Mouse (Mus musculus) neural tube, embryonic 15.5 days (tissue): ENCODE measurements around the gene Rpgrip1. TPM values are rescaled to one million over a fixed set of nuclear protein-coding genes. Genes with fewer than 3 reads are reported as not detected.

Experiments
- ATAC-seq: fragments of 200-750 bp; cut with Nextera tagmentation; 2 replicates; pipeline ENCODE4 v1.8.0; 2017; ENCODE audit warnings: mild to moderate bottlenecking, moderate TSS enrichment, moderate library complexity; ENCODE audit not compliant: low FRiP score
- H3K27ac ChIP-seq: fragments of 300-500 bp; sonication (generic); replicated peaks from 2 replicates; pipeline ENCODE4 v1.5.1; 2015; ENCODE audit warnings: mild to moderate bottlenecking, inconsistent platforms
- H3K27me3 ChIP-seq: fragments of 300-500 bp; sonication (generic); replicated peaks from 2 replicates; pipeline ENCODE4 v1.6.1; 2015; ENCODE audit warnings: inconsistent platforms
- H3K36me3 ChIP-seq: fragments of 300-500 bp; sonication (generic); 2 replicates; pipeline ENCODE4 v1.6.1; 2015; ENCODE audit warnings: inconsistent platforms
- H3K4me1 ChIP-seq: fragments of 300-500 bp; sonication (generic); 2 replicates; pipeline ENCODE4 v1.6.1; 2015; ENCODE audit warnings: inconsistent platforms
- H3K4me2 ChIP-seq: fragments of 300-500 bp; sonication (generic); 2 replicates; pipeline ENCODE4 v1.6.1; 2015; ENCODE audit warnings: inconsistent platforms, mild to moderate bottlenecking, moderate library complexity
- H3K4me3 ChIP-seq: fragments of 300-500 bp; sonication (generic); replicated peaks from 2 replicates; pipeline ENCODE4 v1.5.1; 2015; ENCODE audit warnings: mild to moderate bottlenecking, inconsistent platforms
- H3K9ac ChIP-seq: fragments of 300-500 bp; sonication (generic); replicated peaks from 2 replicates; pipeline ENCODE4 v1.6.1; 2015; ENCODE audit warnings: mild to moderate bottlenecking, inconsistent platforms
- H3K9me3 ChIP-seq: fragments of 300-500 bp; sonication (generic); replicated peaks from 2 replicates; pipeline ENCODE4 v1.6.1; 2016; ENCODE audit warnings: inconsistent platforms
- WGBS: fragments of 180-500 bp; shearing (Covaris S2); methylation state at CpG from one replicate; pipeline ENCODE4 v1.1.7; 2015; ENCODE audit warnings: mixed read lengths; 5-methylcytosine and 5-hydroxymethylcytosine counted together
- polyA plus RNA-seq: library from polyadenylated mRNA; unstranded; fragments of >200 nt; fragmentation: Nextera tagmentation; extraction: Ambion mirVana; gene quantifications from 2 replicates; pipeline ENCODE4 v1.2.1, GENCODE M21; 2015

The Rpgrip1 gene
- polyA plus RNA-seq, 1 experiment from 2014 or later, result 42.6 TPM

GRCm38 (mm10) chr14:52101285-52102157 is 9.0 kb upstream of the Rpgrip1 start:
- Histone ChIP-seq H3K9me3 (no peaks in the 10 kb centered on the region), H3K4me2 (peak overlapping the region; percentile 56), H3K27ac (no peak overlapping the region), H3K9ac (no peak overlapping the region), H3K4me1 (peaks cover 43% of the 10 kb centered on the region), H3K27me3 (no peaks in the 10 kb centered on the region), H3K36me3 (peaks cover 5% of the 10 kb centered on the region; the same call in 1 of the 2 replicates), H3K4me3 (peak overlapping the region; percentile 90)
- no peak for ATAC-seq
- 73% methylated on average over 1 of the region's 1 CpGs for WGBS

- H3K4me3 ChIP-seq, result peak overlapping the region; percentile 90
- peak; percentile 52 for ATAC-seq
- peak overlapping the region; percentile 97 for H3K27ac ChIP-seq
- H3K4me1 ChIP-seq, result peaks cover 40% of the 10 kb centered on the region
- no peaks in the 10 kb centered on the region for H3K36me3 ChIP-seq
- peak overlapping the region; percentile 56 for H3K4me2 ChIP-seq
- H3K9me3 ChIP-seq, result no peaks in the 10 kb centered on the region
- peak overlapping the region; percentile 90 for H3K9ac ChIP-seq
- no peaks in the 10 kb centered on the region for H3K27me3 ChIP-seq
- under 1% methylated on average over 30 of the region's 30 CpGs for WGBS
Observed at GRCm38 (mm10) chr14:52103474-52103855, 7.0 kb upstream of the Rpgrip1 start.

- Histone ChIP-seq H3K9ac (peak within 1 kb of the TSS; percentile 90), H3K27me3 (no peaks in the 10 kb centered on the region), H3K9me3 (no peaks in the 10 kb centered on the region), H3K36me3 (no peaks in the 10 kb centered on the region), H3K4me3 (peak within 1 kb of the TSS; percentile 90), H3K4me1 (peaks cover 35% of the 10 kb centered on the region), H3K4me2 (peak within 1 kb of the TSS; percentile 71), H3K27ac (peak within 1 kb of the TSS; percentile 97)
- under 1% methylated on average over 50 of the region's 50 CpGs for WGBS
- ATAC-seq, result peak; percentile 98
Observed at GRCm38 (mm10) chr14:52103856-52104676, 6.4 kb upstream of the Rpgrip1 start, which contains the start of gene Hnrnpc. Hnrnpc (minus strand) TSS chr14:52104028.

- H3K4me1 ChIP-seq, result peaks cover 32% of the 10 kb centered on the region
- no peaks in the 10 kb centered on the region for H3K9me3 ChIP-seq
- peak overlapping the region; percentile 71 for H3K4me2 ChIP-seq
- ATAC-seq, result no peak
- peak overlapping the region; percentile 47 for H3K9ac ChIP-seq
- peak overlapping the region; percentile 91 for H3K27ac ChIP-seq
- no peaks in the 10 kb centered on the region for H3K36me3 ChIP-seq
- H3K4me3 ChIP-seq, result peak overlapping the region; percentile 43
- 37% methylated on average over 7 of the region's 7 CpGs for WGBS
- H3K27me3 ChIP-seq, result no peaks in the 10 kb centered on the region
Observed at GRCm38 (mm10) chr14:52104677-52105285, 5.7 kb upstream of the Rpgrip1 start.

- Histone ChIP-seq H3K27ac (peak overlapping the region; percentile 7; the same call in 1 of the 2 replicates), H3K9me3 (no peaks in the 10 kb centered on the region), H3K4me2 (no peak overlapping the region), H3K4me3 (no peak overlapping the region), H3K36me3 (no peaks in the 10 kb centered on the region), H3K4me1 (peaks cover 27% of the 10 kb centered on the region), H3K27me3 (no peaks in the 10 kb centered on the region), H3K9ac (no peak overlapping the region)
- ATAC-seq, result no peak
- 66% methylated on average over 2 of the region's 2 CpGs for WGBS
Observed at GRCm38 (mm10) chr14:52105308-52105707, 5.2 kb upstream of the Rpgrip1 start.

- 22% methylated on average over 10 of the region's 10 CpGs for WGBS
Observed at GRCm38 (mm10) chr14:52106741-52107140, 3.8 kb upstream of the Rpgrip1 start.

GRCm38 (mm10) chr14:52108025-52108424 is 2.5 kb upstream of the Rpgrip1 start:
- Histone ChIP-seq H3K9me3 (no peaks in the 10 kb centered on the region), H3K9ac (no peak overlapping the region), H3K4me3 (no peak overlapping the region), H3K36me3 (no peaks in the 10 kb centered on the region), H3K27ac (no peak overlapping the region), H3K4me2 (no peak overlapping the region), H3K27me3 (no peaks in the 10 kb centered on the region), H3K4me1 (peaks cover 5% of the 10 kb centered on the region; the same call in 1 of the 2 replicates)
- 84% methylated on average over 2 of the region's 2 CpGs for WGBS
- ATAC-seq, result no peak

More at GRCm38 (mm10) chr14:52106741-52107140, 3.8 kb upstream of the Rpgrip1 start:
- no peak for ATAC-seq
- Histone ChIP-seq H3K4me1 (peaks cover 17% of the 10 kb centered on the region), H3K9ac (no peak overlapping the region), H3K4me3 (no peak overlapping the region), H3K4me2 (peak overlapping the region; percentile 17; the same call in 1 of the 2 replicates), H3K9me3 (no peaks in the 10 kb centered on the region), H3K27me3 (no peaks in the 10 kb centered on the region), H3K36me3 (no peaks in the 10 kb centered on the region), H3K27ac (peak overlapping the region; percentile 74)

- no peaks in the 10 kb centered on the region for H3K9me3 ChIP-seq
- 69% methylated on average over 1 of the region's 1 CpGs for WGBS
- H3K4me3 ChIP-seq, result no peak overlapping the region
- ATAC-seq, result no peak
- H3K9ac ChIP-seq, result no peak overlapping the region
- peaks cover 8% of the 10 kb centered on the region; the same call in 1 of the 2 replicates for H3K4me1 ChIP-seq
- H3K27ac ChIP-seq, result no peak overlapping the region
- H3K4me2 ChIP-seq, result no peak overlapping the region
- no peaks in the 10 kb centered on the region for H3K27me3 ChIP-seq
- no peaks in the 10 kb centered on the region for H3K36me3 ChIP-seq
Observed at GRCm38 (mm10) chr14:52114101-52114500, 3.6 kb downstream of the Rpgrip1 start.

GRCm38 (mm10) chr14:52117241-52117640 is 6.7 kb downstream of the Rpgrip1 start:
- H3K4me1 ChIP-seq, result peaks cover 14% of the 10 kb centered on the region
- no peaks in the 10 kb centered on the region for H3K9me3 ChIP-seq
- no peak overlapping the region for H3K4me3 ChIP-seq
- no peak for ATAC-seq
- no peak overlapping the region for H3K27ac ChIP-seq
- no peaks in the 10 kb centered on the region for H3K27me3 ChIP-seq
- H3K9ac ChIP-seq, result no peak overlapping the region
- no peak overlapping the region for H3K4me2 ChIP-seq
- WGBS, result 95% methylated on average over 5 of the region's 5 CpGs
- H3K36me3 ChIP-seq, result no peaks in the 10 kb centered on the region

- Histone ChIP-seq H3K36me3 (no peaks in the 10 kb centered on the region), H3K4me3 (peak overlapping the region; percentile 53), H3K9ac (peak overlapping the region; percentile 71), H3K27me3 (peaks cover 3% of the 10 kb centered on the region; the same call in 1 of the 2 replicates), H3K4me1 (peaks cover 14% of the 10 kb centered on the region), H3K4me2 (peak overlapping the region; percentile 86), H3K27ac (peak overlapping the region; percentile 83), H3K9me3 (no peaks in the 10 kb centered on the region)
- ATAC-seq, result peak; percentile 12; the same call in 1 of the 2 replicates
- 19% methylated on average over 8 of the region's 8 CpGs for WGBS
Observed at GRCm38 (mm10) chr14:52118456-52118822, 7.9 kb downstream of the Rpgrip1 start.
